Mouse (Mus musculus): Measurements from ENCODE around the gene Csad.
"Not testable (repeated sequence)": the region's sequence is repeated elsewhere in the genome, so short reads cannot be mapped to it uniquely, and the experiment has no call there.

Csad gene

DNA sequence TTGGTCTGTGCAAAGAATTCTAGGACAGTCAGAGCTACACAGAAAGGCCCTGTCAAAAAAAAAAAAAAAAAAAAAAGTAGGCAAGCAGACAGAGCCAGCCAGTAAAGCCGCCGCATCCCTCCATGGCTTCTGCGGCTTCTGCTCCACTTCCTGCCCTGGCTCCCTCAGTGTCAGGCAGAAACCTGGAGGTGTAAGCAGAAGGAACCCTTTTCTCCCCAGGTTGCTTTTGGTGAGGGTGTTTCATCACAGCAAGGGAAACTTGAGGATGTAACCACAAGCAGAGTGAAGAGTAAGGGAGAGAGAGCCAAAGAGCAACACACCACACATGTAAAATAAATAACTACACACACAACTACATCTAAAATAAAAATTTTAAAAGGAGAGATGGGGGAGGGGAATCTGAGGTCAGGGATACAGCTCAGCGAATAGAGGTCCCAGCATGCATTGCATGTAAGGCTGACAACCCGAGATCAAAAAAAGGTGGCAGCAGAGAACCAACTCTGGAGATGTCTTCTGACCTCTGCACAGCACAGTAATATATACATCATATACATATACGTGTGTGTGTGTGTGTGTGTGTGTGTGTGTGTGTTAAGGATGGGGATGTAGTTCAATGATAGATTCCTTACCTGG is 38.9 kb downstream of the Csad start:
- in situ Hi-C loops (cut with MboI; ENCODE audit: low sequenced_read_pairs), result no loop called here

GRCm38 (mm10) chr15:102163900-102164693 is 40.4 kb downstream of the Csad start:
- in situ Hi-C loops (cut with MboI; ENCODE audit: low sequenced_read_pairs), result no loop called here

DNA sequence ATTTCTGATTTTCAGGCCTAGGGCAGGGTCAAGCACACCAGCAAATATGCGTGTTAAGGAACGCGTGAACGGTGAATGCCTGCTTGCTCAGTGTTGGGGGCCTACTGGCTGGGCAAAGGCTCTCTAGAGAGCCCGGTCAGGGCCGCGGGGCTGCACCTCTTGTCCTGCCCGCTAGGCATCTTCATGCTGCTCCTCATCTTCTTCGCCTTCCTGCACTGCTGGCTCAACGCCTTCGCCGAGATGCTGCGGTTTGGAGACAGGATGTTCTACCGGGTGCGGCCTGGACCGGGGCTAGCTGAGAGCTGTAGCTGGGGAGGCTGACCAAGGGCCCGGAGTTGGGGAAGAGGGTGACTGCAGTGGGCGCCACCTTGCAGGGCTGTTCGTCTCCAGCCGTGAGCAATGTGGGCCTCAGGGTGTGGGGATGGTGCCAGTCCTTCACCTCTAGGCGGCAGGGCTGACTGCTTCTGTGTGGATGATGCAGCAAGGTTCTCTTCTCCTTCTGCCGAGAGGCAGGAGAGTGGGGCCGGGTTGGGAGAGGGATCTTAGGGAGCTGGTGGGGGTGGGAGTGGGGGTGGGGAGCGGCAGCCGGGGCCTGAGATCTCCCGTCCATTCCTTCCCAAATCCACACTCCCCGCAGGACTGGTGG is 44.0 kb downstream of the Csad start:
- in situ Hi-C loops (cut with MboI; ENCODE audit: low sequenced_read_pairs), result no loop called here

GRCm38 (mm10) chr15:102156836-102157235 is 47.7 kb downstream of the Csad start:
- in situ Hi-C loops (cut with MboI; ENCODE audit: low sequenced_read_pairs), result no loop called here

GRCm38 (mm10) chr15:102155006-102155405 is 49.5 kb downstream of the Csad start:
- in situ Hi-C loops (cut with MboI; ENCODE audit: low sequenced_read_pairs), result not testable (repeated sequence)

DNA sequence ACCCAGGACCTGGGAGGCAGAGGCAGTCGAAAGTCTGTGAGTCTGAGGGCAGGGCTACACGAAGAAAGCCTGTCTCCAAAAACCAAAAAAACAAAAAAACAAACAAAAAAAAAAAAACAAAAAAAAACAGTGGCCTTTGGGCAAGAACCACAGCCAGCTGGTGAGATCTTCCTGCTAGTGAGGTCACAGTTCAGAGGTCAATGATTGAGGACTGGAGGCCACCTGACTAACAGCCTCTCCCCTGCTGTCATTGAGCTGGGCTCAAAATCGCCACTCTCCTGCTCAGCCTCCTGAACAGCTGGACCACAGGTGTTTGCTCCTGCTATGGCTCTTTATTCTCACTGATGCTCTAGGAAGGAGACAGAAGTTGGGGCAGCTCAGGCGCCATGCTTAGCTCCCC is 51.9 kb downstream of the Csad start:
- in situ Hi-C loops (cut with MboI; ENCODE audit: low sequenced_read_pairs), result no loop called here

DNA sequence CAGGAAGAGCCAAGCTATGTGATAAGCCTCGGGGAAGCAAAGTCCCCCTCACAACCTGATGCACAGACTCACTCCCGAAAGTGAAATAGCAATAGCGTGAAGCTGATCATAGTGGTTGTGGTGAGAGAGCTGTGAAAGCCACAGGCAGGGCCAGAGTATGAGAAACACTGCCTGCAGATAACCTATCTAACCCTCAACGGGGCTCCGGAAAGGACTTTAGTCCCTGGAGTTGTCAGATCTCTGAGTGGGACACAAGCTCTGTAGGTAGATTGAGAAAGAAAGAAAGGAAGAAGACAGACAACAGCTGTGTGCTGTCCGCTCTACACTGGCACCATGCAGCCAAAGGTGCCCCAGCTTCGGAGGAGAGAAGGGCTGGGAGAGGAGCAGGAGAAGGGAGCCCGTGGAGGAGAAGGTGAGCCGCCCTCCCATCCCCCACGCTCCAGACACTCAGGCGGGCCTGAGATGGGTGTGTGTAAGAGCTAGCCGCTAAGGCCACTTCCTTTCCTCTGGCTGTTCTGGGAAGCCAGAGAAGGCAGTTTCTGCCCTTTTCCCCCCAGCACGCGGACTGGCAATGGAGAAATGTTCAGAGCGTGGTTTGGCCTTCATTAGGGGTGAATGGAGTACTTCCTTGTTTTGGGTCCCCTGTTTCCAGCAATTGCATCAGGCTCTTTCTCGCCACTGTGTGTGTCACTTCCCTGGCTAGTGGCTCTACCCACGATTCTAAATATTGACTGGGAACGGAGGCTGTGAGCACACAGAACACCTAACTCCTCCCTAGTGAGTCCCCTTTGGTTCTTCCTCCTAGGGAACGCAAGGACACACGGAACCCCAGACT is 54.0 kb downstream of the Csad start, which contains the start of gene Soat2:
Soat2 (plus strand) TSS at position 226 of the 835 bp plus-strand sequence.
- in situ Hi-C loops (cut with MboI; ENCODE audit: low sequenced_read_pairs), result no loop called here

- in situ Hi-C loops (cut with MboI; ENCODE audit: low sequenced_read_pairs), result no loop called here
Measured at GRCm38 (mm10) chr15:102149561-102149960, 55.0 kb downstream of the Csad start.

DNA sequence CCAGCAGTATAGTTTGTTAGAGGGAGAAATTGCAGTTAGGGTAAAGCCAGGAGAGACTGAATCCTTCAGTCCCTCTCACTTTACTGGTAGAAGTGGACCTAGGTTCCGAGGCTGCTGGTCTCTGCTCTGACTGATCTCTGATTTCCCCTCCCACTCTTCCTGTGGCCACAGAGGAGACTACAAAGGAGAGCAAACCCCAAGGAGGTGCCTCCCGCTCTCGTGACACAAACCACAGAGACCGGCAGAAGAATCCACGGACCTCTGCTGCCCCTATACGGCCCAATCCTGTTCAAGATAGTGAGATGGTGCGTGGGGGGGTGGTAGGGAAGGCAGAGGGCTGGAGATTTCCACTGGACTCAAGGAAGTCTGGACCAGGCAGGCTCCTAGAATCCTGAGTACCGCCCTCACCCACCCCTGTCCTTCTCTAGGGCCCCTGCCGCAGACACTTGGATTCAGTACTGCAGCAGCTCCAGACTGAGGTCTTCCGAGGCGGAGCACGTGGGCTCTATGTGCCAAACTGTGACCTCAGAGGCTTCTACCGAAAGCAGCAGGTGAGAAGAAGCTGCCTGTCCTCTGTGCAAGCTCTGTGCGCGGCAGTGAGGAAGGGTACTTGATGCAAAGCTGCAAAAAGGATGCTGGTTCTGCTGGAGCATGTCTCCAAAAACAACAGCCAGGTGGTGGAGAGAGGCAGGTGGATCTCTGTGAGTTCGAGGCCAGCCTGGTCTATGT is 56.7 kb downstream of the Csad start:
- in situ Hi-C loops (cut with MboI; ENCODE audit: low sequenced_read_pairs), result no loop called here

- in situ Hi-C loops (cut with MboI; ENCODE audit: low sequenced_read_pairs), result no loop called here
Measured at GRCm38 (mm10) chr15:102146882-102147281, 57.6 kb downstream of the Csad start.

GRCm38 (mm10) chr15:102146089-102146488 is 58.4 kb downstream of the Csad start:
- in situ Hi-C loops (cut with MboI; ENCODE audit: low sequenced_read_pairs), result no loop called here

- in situ Hi-C loops (cut with MboI; ENCODE audit: low sequenced_read_pairs), result no loop called here
Measured at GRCm38 (mm10) chr15:102145330-102145729, 59.2 kb downstream of the Csad start.

GRCm38 (mm10) chr15:102144726-102145125 is 59.8 kb downstream of the Csad start:
- in situ Hi-C loops (cut with MboI; ENCODE audit: low sequenced_read_pairs), result no loop called here

GRCm38 (mm10) chr15:102144274-102144711 is 60.2 kb downstream of the Csad start, which contains the start of gene Igfbp6:
Gene Igfbp6 (plus strand): TSS chr15:102144362.
- in situ Hi-C loops (cut with MboI; ENCODE audit: low sequenced_read_pairs), result no loop called here

GRCm38 (mm10) chr15:102142914-102143912 is 61.3 kb downstream of the Csad start:
- in situ Hi-C loops (cut with MboI; ENCODE audit: low sequenced_read_pairs), result no loop called here

DNA sequence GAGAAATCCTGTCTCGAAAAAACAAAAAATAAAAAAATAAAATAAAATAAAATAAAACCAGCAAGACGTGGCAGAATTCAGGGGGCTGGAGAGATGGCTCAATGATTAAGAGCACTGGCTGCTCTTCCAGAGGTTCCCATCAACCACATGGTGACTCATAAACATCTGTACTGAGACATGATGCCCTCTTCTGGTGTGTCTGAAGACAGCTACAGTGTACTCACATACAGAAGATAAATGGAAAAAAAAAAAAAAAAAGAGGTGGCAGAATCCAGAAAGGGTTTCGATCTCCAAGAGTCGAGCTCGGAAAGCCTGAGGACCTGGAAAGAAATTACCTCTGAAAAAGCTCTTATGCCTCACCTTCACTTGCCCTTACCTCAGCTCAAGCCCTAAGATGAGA is 63.4 kb downstream of the Csad start:
- in situ Hi-C loops (cut with MboI; ENCODE audit: low sequenced_read_pairs), result no loop called here

DNA sequence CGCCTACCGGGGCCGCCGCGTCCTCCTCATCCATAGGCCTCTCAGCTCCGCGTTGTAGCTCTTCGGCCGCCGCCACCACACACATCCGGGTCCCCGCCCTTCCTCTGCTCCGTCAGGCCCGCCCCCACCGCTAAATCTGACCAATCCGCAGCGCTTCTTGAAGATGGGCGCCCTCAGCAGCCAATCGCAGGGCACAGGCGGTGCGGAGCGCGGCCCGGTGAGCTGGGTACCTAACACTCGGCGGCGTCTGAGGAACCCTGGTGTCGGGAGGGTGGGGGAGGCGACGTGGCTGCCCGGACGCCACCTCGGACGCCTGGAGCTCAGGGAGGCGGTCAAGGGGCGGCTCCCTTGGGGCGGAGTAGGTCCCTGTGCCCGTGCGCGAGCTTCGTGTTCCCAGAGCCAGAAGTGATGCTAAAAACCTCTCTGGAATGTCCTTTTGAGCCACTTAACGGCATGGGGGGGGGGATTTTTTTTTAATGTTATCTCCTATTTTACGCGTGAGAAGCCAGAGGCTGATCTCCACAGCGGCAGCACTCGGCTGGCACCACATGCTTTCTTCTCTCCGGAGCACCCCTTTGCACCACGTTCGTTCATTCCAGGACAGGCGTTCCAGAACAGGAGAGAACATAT is 68.3 kb downstream of the Csad start, which contains the start of gene Spryd3:
Spryd3 (minus strand) TSS at position 106 of the 630 bp plus-strand sequence.
- in situ Hi-C loops (cut with MboI; ENCODE audit: low sequenced_read_pairs), result no loop called here

- in situ Hi-C loops (cut with MboI; ENCODE audit: low sequenced_read_pairs), result no loop called here
Measured at GRCm38 (mm10) chr15:102135522-102136128, 68.9 kb downstream of the Csad start.
